ENCODE assay signal across 8 mouse cellular contexts in genomic region chr1:164249332-164249711, GRCm38 (mm10). TPM values are rescaled to one million over a fixed set of nuclear protein-coding genes. Genes with fewer than 3 reads are reported as not detected.
DNase-seq lines count a peak whose midpoint lies in the region; ATAC-seq and TF ChIP-seq lines count a peak whose summit lies in the region.

No protein-coding gene starts in this region.

- under 1% methylated on average over 33 of the region's 33 CpGs for WGBS in heart, adult 2 months
- under 1% methylated on average over 33 of the region's 33 CpGs for WGBS in embryonic facial prominence, embryonic 10.5 days
- WGBS in hindbrain, postnatal 0 days = 1% methylated on average over 32 of the region's 33 CpGs
- under 1% methylated on average over 33 of the region's 33 CpGs for WGBS in midbrain, embryonic 14.5 days

- intact Hi-C loops in heart, adult 2 months (cut with DNase I) = loop anchor here (1.0 kb wide), 2 partner anchors 26 to 58 kb away; partner anchors contain the start of genes Blzf1 and Ccdc181

- H3K27me3 ChIP-seq in heart, adult 2 months (ENCODE audit: control insufficient read depth, insufficient read depth, low read length) = no peaks in the 10 kb centered on the region
- H3K27me3 ChIP-seq in embryonic facial prominence, embryonic 10.5 days (replicated peaks; ENCODE audit: low read depth, poor library complexity, severe bottlenecking) = peaks cover 21% of the 10 kb centered on the region
- no peaks in the 10 kb centered on the region for H3K27me3 ChIP-seq in hindbrain, postnatal 0 days (ENCODE audit: insufficient read depth, low read length)
- H3K27me3 ChIP-seq in midbrain, embryonic 14.5 days (ENCODE audit: control insufficient read depth, insufficient read depth, low read length) = no peaks in the 10 kb centered on the region

- peak; percentile 10 for ATAC-seq in hindbrain, postnatal 0 days
- ATAC-seq in midbrain, embryonic 14.5 days (ENCODE audit: low FRiP score, low TSS enrichment) = no peak; the same call in 1 of the 2 replicates

- no peaks in the 10 kb centered on the region for H3K36me3 ChIP-seq in heart, adult 2 months (ENCODE audit: control insufficient read depth, insufficient read depth, low read length)
- H3K36me3 ChIP-seq in embryonic facial prominence, embryonic 10.5 days (replicated peaks) = no peaks in the 10 kb centered on the region
- H3K36me3 ChIP-seq in hindbrain, postnatal 0 days (ENCODE audit: insufficient read depth, low read length) = no peaks in the 10 kb centered on the region
- no peaks in the 10 kb centered on the region for H3K36me3 ChIP-seq in midbrain, embryonic 14.5 days (ENCODE audit: control insufficient read depth, insufficient read depth, low read length)

- H3K79me2 ChIP-seq in heart, adult 2 months (replicated peaks; ENCODE audit: control insufficient read depth, insufficient read depth, low read length) = no peaks in the 10 kb centered on the region

- H3K4me2 ChIP-seq in hindbrain, postnatal 0 days (ENCODE audit: low read depth, low read length) = peak overlapping the region; percentile 72
- peak overlapping the region; percentile 81 for H3K4me2 ChIP-seq in midbrain, embryonic 14.5 days (ENCODE audit: low read length)

- no peak for TF ChIP-seq EP300 in heart, adult 2 months (IDR thresholded peaks at IDR 0.05; ENCODE audit: insufficient read depth, low read depth, low read length)

- peak overlapping the region; percentile 81 for H3K27ac ChIP-seq in heart, adult 2 months
- peak overlapping the region; percentile 90 for H3K27ac ChIP-seq in embryonic facial prominence, embryonic 10.5 days (replicated peaks)
- peak overlapping the region; percentile 76 for H3K27ac ChIP-seq in hindbrain, postnatal 0 days
- peak overlapping the region; percentile 70 for H3K27ac ChIP-seq in midbrain, embryonic 14.5 days (replicated peaks; ENCODE audit: low read depth, low read length)

- DNase-seq in heart, adult 2 months = no peak
- no peak for DNase-seq in heart, postnatal 4 days
- DNase-seq in 3T3-L1 (ENCODE audit: low read depth, low spot score) = peak; percentile 50
- DNase-seq in embryonic facial prominence, embryonic 10.5 days (ENCODE audit: low spot score) = no peak
- peak; percentile 54 for DNase-seq in hindbrain, postnatal 0 days (ENCODE audit: low spot score)
- DNase-seq in midbrain, embryonic 14.5 days = peak; percentile 68
- DNase-seq in urinary bladder, postnatal 25 days (ENCODE audit: low spot score) = no peak
- no peak for DNase-seq in urinary bladder, postnatal 4 days (ENCODE audit: low spot score in 2 of 2)

- H3K9ac ChIP-seq in heart, adult 2 months (ENCODE audit: low read depth, low read length) = peak overlapping the region; percentile 86
- H3K9ac ChIP-seq in hindbrain, postnatal 0 days (replicated peaks; ENCODE audit: low read length) = peak overlapping the region; percentile 53
- H3K9ac ChIP-seq in midbrain, embryonic 14.5 days (replicated peaks; ENCODE audit: low read length) = peak overlapping the region; percentile 59

- no peak for TF ChIP-seq POLR2A in heart, adult 2 months (IDR thresholded peaks at IDR 0.05; ENCODE audit: insufficient read depth, low read depth, low read length)

- H3K4me3 ChIP-seq in heart, adult 2 months = peak overlapping the region; percentile 90
- peak overlapping the region; percentile 83 for H3K4me3 ChIP-seq in embryonic facial prominence, embryonic 10.5 days
- peak overlapping the region; percentile 53 for H3K4me3 ChIP-seq in hindbrain, postnatal 0 days (ENCODE audit: low read length)
- peak overlapping the region; percentile 68 for H3K4me3 ChIP-seq in midbrain, embryonic 14.5 days (replicated peaks; ENCODE audit: low read depth, low read length)

- TF ChIP-seq CTCF in heart, adult 2 months (IDR thresholded peaks at IDR 0.05) = no peak
- TF ChIP-seq CTCF in hindbrain, postnatal 0 days (IDR thresholded peaks at IDR 0.05; ENCODE audit: low read depth) = no peak

- no peaks in the 10 kb centered on the region for H3K9me3 ChIP-seq in embryonic facial prominence, embryonic 10.5 days
- H3K9me3 ChIP-seq in hindbrain, postnatal 0 days (ENCODE audit: low read length) = no peaks in the 10 kb centered on the region
- no peaks in the 10 kb centered on the region for H3K9me3 ChIP-seq in midbrain, embryonic 14.5 days (ENCODE audit: control insufficient read depth, low read length)

- peaks cover 6% of the 10 kb centered on the region for H3K4me1 ChIP-seq in heart, adult 2 months (ENCODE audit: control insufficient read depth, insufficient read depth, low read length)
- peaks cover 39% of the 10 kb centered on the region for H3K4me1 ChIP-seq in embryonic facial prominence, embryonic 10.5 days
- peaks cover 7% of the 10 kb centered on the region; the same call in 1 of the 2 replicates for H3K4me1 ChIP-seq in hindbrain, postnatal 0 days (ENCODE audit: insufficient read depth, low read length)
- peaks cover 20% of the 10 kb centered on the region for H3K4me1 ChIP-seq in midbrain, embryonic 14.5 days (ENCODE audit: control insufficient read depth, insufficient read depth, low read length)

RNA-seq across cellular contexts. Expression of gene Slc19a2, which starts 0.5 kb away (rescaled TPM):
- 1 to 10 TPM; 5.0 to 7.8 TPM for total RNA-seq in heart, adult 2 months (2021)
- 7.6 and 14.6 TPM in 2 replicates for polyA plus RNA-seq in heart, adult 2 months (2012; rRNA removed)
- 1 to 10 TPM; 6.7 to 7.0 TPM for total RNA-seq in heart, postnatal 4 days (2021)
- polyA plus RNA-seq in embryonic facial prominence, embryonic 10.5 days (2016; fragmentation: Nextera tagmentation; extraction: Ambion mirVana) = 10.8 and 11.5 TPM in 2 replicates
- 19.3 and 21.0 TPM in 2 replicates for total RNA-seq in hindbrain, postnatal 0 days (2014; rRNA removed)
- polyA plus RNA-seq in hindbrain, postnatal 0 days (2015; fragmentation: Nextera tagmentation; extraction: Ambion mirVana) = 9.7 and 10.3 TPM in 2 replicates
- polyA plus RNA-seq in midbrain, embryonic 14.5 days (2014; fragmentation: Nextera tagmentation; extraction: Ambion mirVana) = 5.9 and 8.0 TPM in 2 replicates

RNA-seq across cellular contexts. Expression of gene Ccdc181, which starts 26.1 kb away (rescaled TPM):
- 1 to 10 TPM; 8.6 to 9.2 TPM for total RNA-seq in heart, adult 2 months (2021)
- 2.7 TPM in 2 replicates for polyA plus RNA-seq in heart, adult 2 months (2012; rRNA removed)
- total RNA-seq in heart, postnatal 4 days (2021) = 1 to 10 TPM; 7.3 to 7.6 TPM
- polyA plus RNA-seq in embryonic facial prominence, embryonic 10.5 days (2016; fragmentation: Nextera tagmentation; extraction: Ambion mirVana) = 8.3 and 8.5 TPM in 2 replicates
- total RNA-seq in hindbrain, postnatal 0 days (2014; rRNA removed) = 5.8 and 6.4 TPM in 2 replicates
- polyA plus RNA-seq in hindbrain, postnatal 0 days (2015; fragmentation: Nextera tagmentation; extraction: Ambion mirVana) = 24.6 and 25.0 TPM in 2 replicates
- polyA plus RNA-seq in midbrain, embryonic 14.5 days (2014; fragmentation: Nextera tagmentation; extraction: Ambion mirVana) = 19.9 and 25.4 TPM in 2 replicates

RNA-seq across cellular contexts. Expression of gene Nme7, which starts 54.6 kb away (rescaled TPM):
- 1 to 10 TPM; 3.6 to 3.7 TPM for total RNA-seq in heart, adult 2 months (2021)
- polyA plus RNA-seq in heart, adult 2 months (2012; rRNA removed) = 2.1 and 3.0 TPM in 2 replicates
- total RNA-seq in heart, postnatal 4 days (2021) = 1 to 10 TPM; 6.5 to 7.2 TPM
- polyA plus RNA-seq in embryonic facial prominence, embryonic 10.5 days (2016; fragmentation: Nextera tagmentation; extraction: Ambion mirVana) = 40.6 and 46.1 TPM in 2 replicates
- 12.4 and 19.7 TPM in 2 replicates for total RNA-seq in hindbrain, postnatal 0 days (2014; rRNA removed)
- 24.8 and 30.1 TPM in 2 replicates for polyA plus RNA-seq in hindbrain, postnatal 0 days (2015; fragmentation: Nextera tagmentation; extraction: Ambion mirVana)
- polyA plus RNA-seq in midbrain, embryonic 14.5 days (2014; fragmentation: Nextera tagmentation; extraction: Ambion mirVana) = 27.7 and 29.4 TPM in 2 replicates

RNA-seq across cellular contexts. Expression of gene Blzf1, which starts 58.0 kb away (rescaled TPM):
- total RNA-seq in heart, adult 2 months (2021) = 10 to 100 TPM; 23.1 to 23.6 TPM
- 4.7 and 10.2 TPM in 2 replicates for polyA plus RNA-seq in heart, adult 2 months (2012; rRNA removed)
- 10 to 100 TPM; 25.1 to 25.4 TPM for total RNA-seq in heart, postnatal 4 days (2021)
- polyA plus RNA-seq in embryonic facial prominence, embryonic 10.5 days (2016; fragmentation: Nextera tagmentation; extraction: Ambion mirVana) = 25.1 and 26.6 TPM in 2 replicates
- 9.1 and 10.8 TPM in 2 replicates for total RNA-seq in hindbrain, postnatal 0 days (2014; rRNA removed)
- polyA plus RNA-seq in hindbrain, postnatal 0 days (2015; fragmentation: Nextera tagmentation; extraction: Ambion mirVana) = 26.1 and 26.6 TPM in 2 replicates
- polyA plus RNA-seq in midbrain, embryonic 14.5 days (2014; fragmentation: Nextera tagmentation; extraction: Ambion mirVana) = 28.3 and 28.9 TPM in 2 replicates

Comparison
In these comparisons a context has a peak if more than half of its experiments do, and no peak if none do; other contexts are left out.
1. DNase-seq: peak in 3T3-L1 (single experiment), hindbrain, postnatal 0 days (single experiment) and midbrain, embryonic 14.5 days (single experiment); none in heart, adult 2 months (0 of 2), heart, postnatal 4 days (single experiment), embryonic facial prominence, embryonic 10.5 days (single experiment), urinary bladder, postnatal 25 days (single experiment) and urinary bladder, postnatal 4 days (0 of 2).
2. Peak in every context shown above with its lines, with median percentiles within 50 percentile points of each other: H3K27ac ChIP-seq, H3K4me3 ChIP-seq and H3K9ac ChIP-seq.